Mouse (Mus musculus) brain, embryonic 18.5 days (tissue): Measurements from ENCODE around the gene Arl2.
"Not testable (repeated sequence)": the region's sequence is repeated elsewhere in the genome, so short reads cannot be mapped to it uniquely, and the experiment has no call there.

Source experiments
- DNase-seq: peaks from one replicate; pipeline ENCODE4 v3.0.0-alpha.2; 2012; ENCODE audit warnings: low read depth, low spot score

Arl2 gene

GRCm38 (mm10) chr19:6141394-6141749 is at the start of gene Arl2:
Arl2 (minus strand) TSS chr19:6141548.
- peak; percentile 90 for DNase-seq

- no peak for DNase-seq
Observed at GRCm38 (mm10) chr19:6184131-6184530, 42.8 kb upstream of the Arl2 start, which contains the start of gene Majin. Majin (plus strand) TSS chr19:6184388.

GRCm38 (mm10) chr19:6182534-6182933 is 41.2 kb upstream of the Arl2 start:
- DNase-seq: no peak

- no peak for DNase-seq
Observed at GRCm38 (mm10) chr19:6181629-6182028, 40.3 kb upstream of the Arl2 start.

DNA sequence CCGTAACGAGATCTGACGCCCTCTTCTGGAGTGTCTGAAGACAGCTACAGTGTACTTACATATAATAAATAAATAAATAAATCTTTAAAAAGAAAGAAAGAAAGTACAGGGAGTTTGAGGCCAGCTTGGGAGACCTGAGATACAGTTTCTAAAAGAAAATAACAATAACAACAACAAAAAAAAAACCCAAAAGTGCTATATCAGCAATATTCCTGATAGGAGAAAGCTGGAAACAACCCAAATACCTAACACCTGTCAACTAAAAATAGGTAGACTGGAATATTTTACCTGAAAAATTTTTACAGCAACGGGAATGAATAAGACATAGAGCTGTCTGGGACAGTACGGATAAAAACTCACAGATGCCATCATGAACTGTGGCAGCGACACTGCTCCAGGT is 37.4 kb upstream of the Arl2 start:
- DNase-seq: no peak

- no peak for DNase-seq
Observed at GRCm38 (mm10) chr19:6174771-6175170, 33.4 kb upstream of the Arl2 start.

DNA sequence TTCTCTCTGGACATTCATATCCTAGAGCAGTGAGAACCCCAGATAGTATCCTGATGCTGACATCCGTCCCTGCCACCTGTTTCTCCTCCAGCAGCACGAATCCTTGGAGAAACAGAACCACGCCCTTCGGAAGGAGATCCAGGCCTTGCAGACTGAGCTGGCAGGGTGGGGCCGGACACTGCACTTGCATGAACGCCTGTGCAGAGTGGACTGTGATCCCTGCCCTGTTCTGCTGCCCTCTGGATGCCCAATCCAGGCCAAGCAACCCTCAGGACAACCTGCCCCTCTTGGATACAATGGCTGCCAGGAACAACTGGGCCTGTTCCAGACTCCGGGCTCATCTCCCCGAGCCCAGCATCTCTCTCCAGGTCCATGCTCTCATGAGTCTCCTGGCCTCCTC is 29.9 kb upstream of the Arl2 start:
- DNase-seq: no peak

DNA sequence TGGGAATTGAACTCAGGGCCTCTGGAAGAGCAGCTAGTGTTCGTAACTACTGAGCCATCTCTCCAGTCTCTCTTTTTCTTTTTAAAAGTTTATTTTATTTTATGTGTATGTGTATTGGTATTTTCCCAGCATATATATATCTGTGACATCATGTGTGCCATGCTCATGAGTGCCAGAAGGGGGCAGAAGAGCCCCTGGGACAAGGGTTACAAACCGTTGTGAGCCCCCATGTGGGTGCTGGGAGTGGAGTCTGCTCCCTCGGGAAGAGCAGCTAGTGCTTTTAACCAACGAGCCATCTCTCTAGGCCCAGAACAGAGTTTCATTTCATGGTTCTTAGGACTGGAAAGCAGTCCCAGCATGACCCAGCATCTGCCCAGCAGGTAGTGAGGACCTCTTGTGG is 25.4 kb upstream of the Arl2 start:
- DNase-seq: no peak

GRCm38 (mm10) chr19:6163872-6164547 is 22.7 kb upstream of the Arl2 start:
- no peak for DNase-seq

GRCm38 (mm10) chr19:6157220-6157619 is 15.9 kb upstream of the Arl2 start:
- no peak for DNase-seq

- DNase-seq: no peak
Observed at GRCm38 (mm10) chr19:6156372-6156771, 15.0 kb upstream of the Arl2 start.

GRCm38 (mm10) chr19:6155174-6155573 is 13.8 kb upstream of the Arl2 start:
- no peak for DNase-seq

- DNase-seq: no peak
Observed at GRCm38 (mm10) chr19:6144842-6145241, 3.5 kb upstream of the Arl2 start.

- peak; percentile 93 for DNase-seq
Observed at GRCm38 (mm10) chr19:6140678-6141393, 512 bp downstream of the Arl2 start, which contains the start of gene Batf2. Batf2 (plus strand) TSS chr19:6140983.

DNA sequence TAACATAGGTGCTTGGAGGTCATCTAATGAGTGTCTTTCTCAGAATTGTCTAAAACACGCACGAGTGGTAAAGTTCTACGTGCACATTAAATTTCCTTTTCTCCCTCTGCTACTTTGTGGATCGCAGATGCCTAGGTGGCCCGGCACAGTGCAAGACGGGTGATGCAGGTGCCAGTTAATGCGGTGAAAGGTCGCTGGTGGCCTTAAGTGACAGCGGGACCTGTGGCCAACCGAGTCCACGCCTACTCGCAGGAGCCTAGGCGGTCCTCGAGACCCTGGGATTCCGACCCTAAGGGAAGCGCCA is 1.0 kb downstream of the Arl2 start:
- no peak for DNase-seq

DNA sequence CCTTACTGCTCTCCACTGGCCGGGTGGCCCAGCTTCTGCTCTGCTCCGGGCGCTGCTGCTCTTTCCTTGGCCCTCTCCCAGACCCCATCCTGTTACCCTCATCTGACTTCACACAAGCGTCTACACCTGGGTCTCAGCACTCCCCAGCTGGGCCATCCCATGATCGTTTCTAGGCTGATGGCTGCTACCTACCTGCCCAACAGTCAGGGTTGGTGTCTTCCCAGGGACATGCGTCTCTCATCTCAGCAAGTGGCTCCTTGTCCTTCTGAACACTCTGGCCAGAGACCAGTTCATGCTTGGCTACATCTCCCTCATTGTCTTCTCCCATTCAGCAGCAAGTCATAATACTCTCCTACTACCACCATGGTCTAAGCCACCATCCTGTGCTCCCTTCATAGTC is 1.6 kb downstream of the Arl2 start:
- no peak for DNase-seq

- no peak for DNase-seq
Observed at GRCm38 (mm10) chr19:6136397-6136796, 5.0 kb downstream of the Arl2 start.

GRCm38 (mm10) chr19:6133197-6133596 is 8.2 kb downstream of the Arl2 start:
- not testable (repeated sequence) for DNase-seq

GRCm38 (mm10) chr19:6132171-6132827 is 9.0 kb downstream of the Arl2 start:
- no peak for DNase-seq

DNA sequence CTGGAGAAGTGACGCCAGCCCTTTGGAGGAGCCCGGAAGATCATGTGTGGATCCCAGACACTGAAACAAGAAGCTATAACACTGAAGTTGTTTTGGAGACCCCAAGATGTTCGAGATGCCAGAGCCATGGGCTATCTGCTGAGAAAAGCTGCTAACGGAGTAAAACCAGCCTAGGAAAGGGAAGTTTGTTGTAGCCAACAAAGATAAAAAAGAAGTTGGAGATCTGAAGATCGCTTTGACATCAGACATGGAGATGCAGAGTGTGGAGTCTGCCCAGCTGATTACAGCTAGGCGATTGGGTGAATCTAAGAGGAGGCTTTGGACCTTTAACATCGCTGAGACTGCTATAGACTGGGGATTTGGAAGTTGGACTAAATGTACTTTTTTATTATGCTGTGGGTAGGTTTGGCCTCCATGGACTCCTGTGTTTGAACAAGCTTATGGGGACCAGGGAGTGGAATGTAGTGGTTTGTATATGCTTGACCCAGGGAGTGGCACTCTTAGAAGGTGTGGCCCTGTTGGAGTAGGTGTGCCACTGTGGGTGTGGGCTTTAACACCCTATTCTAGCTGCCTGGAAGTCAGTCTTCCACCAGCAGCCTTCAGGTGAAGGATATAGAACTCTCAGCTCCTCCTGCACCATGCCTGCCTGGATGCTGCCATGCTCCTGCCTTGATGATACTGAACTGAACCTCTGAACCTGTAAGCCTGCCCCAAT is 10.8 kb downstream of the Arl2 start:
- not testable (repeated sequence) for DNase-seq

DNA sequence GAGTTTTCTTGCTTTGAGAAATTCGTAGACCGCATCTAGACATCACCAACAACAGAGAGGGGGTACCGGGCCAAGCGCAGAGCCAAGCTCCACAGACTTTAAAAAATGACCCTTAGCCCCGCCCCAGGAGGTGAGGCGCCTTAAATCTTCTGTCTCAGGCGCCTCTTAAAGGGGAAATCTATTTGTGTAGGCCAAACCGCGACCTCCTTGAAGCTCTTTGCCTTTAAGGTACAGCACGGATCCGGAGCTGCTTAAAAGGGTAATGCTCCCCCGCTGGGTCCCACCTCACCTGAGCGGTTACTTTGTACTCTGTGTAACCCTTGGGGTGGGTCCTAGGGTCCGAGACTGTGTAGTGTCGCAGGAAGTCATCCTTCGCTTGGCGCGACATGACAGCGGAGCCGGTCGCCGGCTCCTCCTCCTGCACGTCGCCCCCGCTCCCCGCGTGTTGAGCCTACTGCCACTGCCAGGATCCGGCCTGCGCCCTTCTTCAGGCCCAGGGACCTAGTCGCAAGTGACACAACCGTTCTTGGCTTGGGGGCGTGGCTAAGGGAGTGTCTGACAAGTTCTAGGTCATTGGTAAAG is 13.5 kb downstream of the Arl2 start, which contains the start of gene Snx15:
Gene Snx15 (minus strand): TSS at position 545 of the 582 bp plus-strand sequence.
- DNase-seq: peak; percentile 91
